ENCODE assay signal across 15 mouse cellular contexts in genomic region chr12:82457609-82458008, GRCm38 (mm10).
"Had no signal": no experiment of that assay in that cellular context is flagged by ENCODE, and none has a peak within 500 bp of the region (broad histone marks: within the 10 kb centered on the region; RNA-seq: fewer than 3 reads in every experiment).

No protein-coding gene starts in this region.

- H3K4me3 ChIP-seq: limb, embryonic 13.5 days; liver, embryonic 12.5 days; midbrain, embryonic 10.5 days; myocyte; neural tube, embryonic 15.5 days had no signal

- H3K27ac ChIP-seq: limb, embryonic 13.5 days; midbrain, embryonic 10.5 days; neural tube, embryonic 15.5 days had no signal

- H3K4me2 ChIP-seq: limb, embryonic 13.5 days; liver, embryonic 12.5 days; lung, embryonic 14.5 days; neural tube, embryonic 15.5 days had no signal

- H3K4me1 ChIP-seq: limb, embryonic 13.5 days; liver, embryonic 12.5 days; midbrain, embryonic 10.5 days; neural tube, embryonic 15.5 days had no signal

- DNase-seq: kidney, adult 8-10 months; kidney, postnatal 36 days; lung, embryonic 14.5 days; lung, postnatal 10 days; lung, postnatal 4 days; midbrain, embryonic 14.5 days; right cerebral cortex, adult 18-20 months; right cerebral cortex, postnatal 25 days; thymus, adult 2 months; thymus, postnatal 36 days had no signal

- H3K36me3 ChIP-seq: limb, embryonic 13.5 days; liver, embryonic 12.5 days; neural tube, embryonic 15.5 days had no signal

- H3K9ac ChIP-seq: limb, embryonic 13.5 days; liver, embryonic 12.5 days; lung, embryonic 14.5 days; neural tube, embryonic 15.5 days had no signal

- H3K9me3 ChIP-seq: limb, embryonic 13.5 days; liver, embryonic 12.5 days; midbrain, embryonic 10.5 days; neural tube, embryonic 15.5 days had no signal

- H3K27me3 ChIP-seq: limb, embryonic 13.5 days; liver, embryonic 12.5 days; neural tube, embryonic 15.5 days had no signal

- ATAC-seq: liver, embryonic 12.5 days had no signal
